Mouse (Mus musculus) neutrophil, adult 83 days (primary cell): ENCODE data around the gene Gm21497. TPM values are rescaled to one million over a fixed set of nuclear protein-coding genes. Genes with fewer than 3 reads are reported as not detected.

Source experiments
- total RNA-seq, 2 experiments: library from RNA; stranded (reverse); gene quantifications; one replicate each; pipeline ENCODE4 v1.2.4; 2023

Gm21497 gene
- total RNA-seq: not detected

DNA sequence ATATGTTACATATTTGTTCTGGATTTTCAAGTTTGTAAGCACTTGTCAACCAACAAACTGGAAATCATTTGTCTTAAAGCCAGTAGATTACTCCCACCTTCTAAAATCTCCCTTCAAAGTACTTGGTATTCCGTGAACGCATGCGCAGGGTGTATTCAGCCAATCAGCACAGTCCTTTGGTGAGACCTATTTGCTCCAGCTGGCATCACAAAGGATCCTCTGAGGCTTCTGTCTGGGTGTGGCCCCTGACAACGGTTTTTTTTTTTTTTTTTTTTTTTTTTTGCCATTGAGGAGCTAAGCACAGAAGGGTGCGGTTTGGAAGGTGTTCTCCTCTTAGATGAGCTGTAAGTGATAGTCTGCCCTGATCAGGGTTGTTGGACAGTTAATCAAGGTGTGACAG, at the start of gene Gm21497:
TSS of gene Gm21497 (plus strand) at position 301 of the 400 bp plus-strand sequence.

